Mouse (Mus musculus) gastrocnemius, postnatal 10 days (tissue): ENCODE measurements around the gene Hoxc8. TPM values are rescaled to one million over a fixed set of nuclear protein-coding genes. Genes with fewer than 3 reads are reported as not detected.
A peak's percentile ranks its signal among the peaks of the same experiment; 100 is the strongest.

Experiments used
- DNase-seq: peaks from one replicate; pipeline ENCODE4 v3.0.0; 2021; ENCODE audit warnings: mixed read lengths
- total RNA-seq, 2 experiments: library from RNA; stranded (reverse); gene quantifications; 2 replicates each; pipeline ENCODE4 v1.2.3; 2021

Hoxc8 gene
- total RNA-seq, 2 experiments from 2014 or later, result 1.8 to 2.8 TPM

- DNase-seq, result no peak
These were observed 19.1 kb downstream of the Hoxc8 start for GRCm38 (mm10) chr15:103009265-103010111.

- no peak for DNase-seq
These were observed 19.9 kb downstream of the Hoxc8 start for GRCm38 (mm10) chr15:103010112-103010846.

DNA sequence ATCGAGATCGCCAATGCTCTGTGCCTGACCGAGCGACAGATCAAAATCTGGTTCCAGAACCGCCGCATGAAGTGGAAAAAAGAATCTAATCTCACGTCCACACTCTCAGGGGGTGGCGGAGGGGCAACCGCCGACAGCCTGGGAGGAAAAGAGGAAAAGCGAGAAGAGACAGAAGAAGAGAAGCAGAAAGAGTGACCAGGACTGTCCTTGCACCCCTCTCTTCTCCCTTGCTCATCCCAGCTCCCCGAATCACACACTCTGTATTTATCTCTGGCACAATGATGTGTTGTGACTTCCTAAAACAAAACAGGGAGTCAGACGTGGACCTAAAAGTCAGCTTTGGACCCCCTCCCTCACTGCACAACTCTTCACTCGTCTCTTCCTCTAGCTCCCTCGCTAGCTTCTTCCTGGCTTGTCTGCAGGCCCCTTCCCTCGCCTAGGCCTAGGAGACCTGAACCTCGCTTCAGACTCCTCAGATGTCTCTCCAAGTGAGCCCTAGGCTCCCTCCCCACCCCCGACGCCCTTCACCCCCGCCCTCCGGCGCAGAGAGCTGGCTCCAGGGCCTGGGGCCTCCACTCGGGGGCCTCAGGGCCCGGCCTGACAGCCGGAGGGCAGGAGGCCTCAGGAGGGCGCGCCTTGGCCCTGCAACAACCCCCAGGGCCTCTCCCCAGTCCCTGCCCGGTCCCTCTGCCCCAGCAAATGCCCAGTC, 20.6 kb downstream of the Hoxc8 start:
- DNase-seq, result no peak

- peak; percentile 35 for DNase-seq
These were observed 21.6 kb downstream of the Hoxc8 start for GRCm38 (mm10) chr15:103011928-103012486.

DNA sequence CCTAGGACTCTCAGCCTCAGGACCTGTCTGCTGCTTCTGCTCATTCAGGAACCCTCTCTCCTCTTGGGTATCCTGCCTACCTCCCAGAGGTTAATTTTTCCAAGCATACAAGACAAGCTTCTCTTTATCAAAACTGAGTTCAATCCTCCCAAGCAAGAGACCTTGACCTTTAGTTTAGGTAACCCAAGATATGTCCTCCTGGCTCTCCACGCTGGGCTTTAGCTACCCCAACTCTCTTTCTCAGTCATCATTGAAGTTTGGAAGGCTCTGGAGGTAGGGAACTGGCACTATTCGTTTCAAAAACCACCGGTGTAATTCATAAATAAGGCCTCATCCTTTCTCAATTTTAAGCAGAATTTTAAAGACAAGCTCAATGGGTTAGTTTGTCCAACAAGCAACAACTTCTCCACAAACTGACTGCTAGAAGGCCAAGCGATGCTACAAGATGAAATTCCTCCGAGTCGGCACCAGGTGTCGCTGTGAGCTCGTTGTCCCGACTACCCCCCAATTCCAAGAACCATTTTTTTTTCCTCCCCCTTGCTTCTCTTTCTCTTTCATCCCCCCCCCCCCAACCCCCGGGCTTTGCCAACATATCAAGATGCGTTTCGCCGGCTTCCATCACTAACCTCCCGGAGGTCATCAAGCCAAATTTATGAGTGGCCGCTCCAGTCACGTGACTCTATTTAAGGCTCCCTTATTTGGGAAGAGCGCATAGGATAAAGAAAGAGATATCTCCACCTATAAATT, 23.0 kb downstream of the Hoxc8 start:
- peak; percentile 65 for DNase-seq

DNA sequence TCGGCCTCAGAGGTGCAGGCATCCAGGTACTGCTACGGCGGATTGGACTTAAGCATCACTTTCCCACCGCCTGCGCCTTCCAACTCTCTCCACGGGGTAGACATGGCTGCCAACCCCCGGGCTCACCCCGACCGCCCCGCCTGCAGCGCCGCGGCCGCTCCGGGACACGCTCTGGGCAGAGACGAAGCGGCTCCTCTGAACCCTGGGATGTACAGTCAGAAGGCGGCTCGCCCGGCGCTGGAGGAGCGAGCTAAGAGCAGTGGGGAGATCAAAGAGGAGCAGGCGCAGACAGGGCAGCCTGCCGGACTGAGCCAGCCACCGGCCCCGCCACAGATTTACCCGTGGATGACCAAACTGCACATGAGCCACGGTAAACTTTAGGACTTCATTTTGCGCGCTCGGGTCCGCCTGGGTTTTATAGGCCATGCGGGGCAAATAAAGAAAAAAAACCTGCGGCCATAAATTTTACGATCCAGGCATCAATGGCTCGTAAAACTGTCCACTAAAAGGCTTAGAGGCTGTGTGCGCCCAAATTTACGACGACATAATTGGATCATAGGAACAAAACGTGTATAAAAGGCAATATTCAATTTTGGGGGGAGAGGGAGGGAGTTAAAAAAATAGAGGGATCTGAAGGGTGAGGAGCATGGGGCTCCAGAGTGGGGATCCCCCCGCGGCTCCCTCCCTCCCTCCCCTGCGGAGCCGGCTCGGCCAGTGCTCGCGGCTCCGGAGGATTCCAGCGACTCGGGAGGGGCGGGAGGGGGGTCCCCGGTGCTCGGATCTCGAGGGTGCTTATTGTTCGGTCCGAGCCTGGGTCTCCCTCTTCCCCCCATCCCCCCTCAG, 24.0 kb downstream of the Hoxc8 start:
- peak; percentile 65 for DNase-seq

GRCm38 (mm10) chr15:103015009-103015399, 24.6 kb downstream of the Hoxc8 start:
- DNase-seq, result no peak

- DNase-seq, result no peak
These were observed 25.2 kb downstream of the Hoxc8 start for GRCm38 (mm10) chr15:103015406-103016166.

DNA sequence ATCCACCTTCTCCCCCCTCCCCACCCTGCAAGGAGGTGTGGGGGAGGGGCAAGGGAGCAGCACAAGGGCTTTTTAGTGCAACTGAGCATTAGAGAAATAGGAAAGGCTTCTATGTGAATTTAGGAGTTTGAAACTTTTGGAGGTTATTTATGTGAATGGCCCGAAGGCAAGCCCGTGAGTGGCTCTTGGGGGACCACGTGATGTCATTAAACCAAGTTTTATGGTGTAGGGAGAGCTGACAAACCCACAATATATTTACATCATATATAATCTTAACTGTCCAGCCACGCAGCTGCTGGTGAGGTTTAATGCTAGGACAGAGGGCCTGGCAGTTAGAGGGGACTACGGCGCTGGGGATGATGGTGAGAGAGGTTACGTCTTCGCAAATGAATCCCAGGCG, 28.2 kb downstream of the Hoxc8 start, which contains the start of gene Hoxc4:
TSS of gene Hoxc4 (plus strand) at position 299 of the 400 bp plus-strand sequence.
- no peak for DNase-seq

- DNase-seq, result no peak
These were observed 30.6 kb downstream of the Hoxc8 start for GRCm38 (mm10) chr15:103020899-103021418.

GRCm38 (mm10) chr15:103021544-103021943, 31.1 kb downstream of the Hoxc8 start:
- no peak for DNase-seq

GRCm38 (mm10) chr15:103024131-103024530, 33.7 kb downstream of the Hoxc8 start:
- DNase-seq, result no peak

- DNase-seq, result peak; percentile 56
These were observed 37.1 kb downstream of the Hoxc8 start for GRCm38 (mm10) chr15:103027266-103028235.

- DNase-seq, result no peak
These were observed 38.6 kb downstream of the Hoxc8 start for GRCm38 (mm10) chr15:103028916-103029512.

DNA sequence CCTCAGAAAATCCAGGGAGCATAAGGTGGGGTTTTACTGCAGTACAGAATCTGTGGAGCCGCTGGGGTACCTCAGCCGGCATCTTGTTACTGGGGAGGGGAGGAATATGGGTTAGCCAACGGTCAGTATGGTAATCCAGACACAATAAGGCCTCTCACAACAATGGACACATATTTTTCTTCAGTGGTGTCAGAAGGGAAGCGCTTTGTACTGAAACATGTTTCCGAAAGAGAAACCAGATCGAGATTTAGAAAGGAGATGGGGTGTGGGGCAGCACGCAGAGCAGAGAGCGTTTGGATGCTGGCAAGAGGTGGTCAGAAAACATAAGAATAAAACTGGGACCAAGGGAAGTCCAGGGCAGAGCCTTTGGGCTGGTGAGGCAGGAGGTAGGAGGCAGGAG, 39.7 kb downstream of the Hoxc8 start:
- no peak for DNase-seq

DNA sequence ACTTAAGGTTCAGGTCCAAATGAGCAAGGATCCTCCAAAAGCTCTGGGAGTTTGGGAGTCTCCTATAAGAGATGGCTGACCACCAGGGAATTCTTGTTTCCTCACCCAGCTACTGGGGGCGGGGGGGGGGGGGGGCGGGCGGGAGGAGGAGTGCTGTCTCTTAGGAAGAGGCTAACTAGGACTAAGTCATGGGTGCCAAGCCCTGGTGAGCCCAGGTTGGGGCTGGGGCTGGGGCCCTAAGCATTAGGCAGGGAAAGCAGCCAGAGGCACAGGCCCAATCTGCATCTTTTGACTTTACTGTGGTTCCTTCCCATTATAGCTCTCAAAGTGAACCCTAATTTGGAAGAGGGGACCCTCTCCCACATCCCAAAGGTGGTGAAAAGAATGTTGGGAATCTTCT, 41.8 kb downstream of the Hoxc8 start:
- no peak for DNase-seq

DNA sequence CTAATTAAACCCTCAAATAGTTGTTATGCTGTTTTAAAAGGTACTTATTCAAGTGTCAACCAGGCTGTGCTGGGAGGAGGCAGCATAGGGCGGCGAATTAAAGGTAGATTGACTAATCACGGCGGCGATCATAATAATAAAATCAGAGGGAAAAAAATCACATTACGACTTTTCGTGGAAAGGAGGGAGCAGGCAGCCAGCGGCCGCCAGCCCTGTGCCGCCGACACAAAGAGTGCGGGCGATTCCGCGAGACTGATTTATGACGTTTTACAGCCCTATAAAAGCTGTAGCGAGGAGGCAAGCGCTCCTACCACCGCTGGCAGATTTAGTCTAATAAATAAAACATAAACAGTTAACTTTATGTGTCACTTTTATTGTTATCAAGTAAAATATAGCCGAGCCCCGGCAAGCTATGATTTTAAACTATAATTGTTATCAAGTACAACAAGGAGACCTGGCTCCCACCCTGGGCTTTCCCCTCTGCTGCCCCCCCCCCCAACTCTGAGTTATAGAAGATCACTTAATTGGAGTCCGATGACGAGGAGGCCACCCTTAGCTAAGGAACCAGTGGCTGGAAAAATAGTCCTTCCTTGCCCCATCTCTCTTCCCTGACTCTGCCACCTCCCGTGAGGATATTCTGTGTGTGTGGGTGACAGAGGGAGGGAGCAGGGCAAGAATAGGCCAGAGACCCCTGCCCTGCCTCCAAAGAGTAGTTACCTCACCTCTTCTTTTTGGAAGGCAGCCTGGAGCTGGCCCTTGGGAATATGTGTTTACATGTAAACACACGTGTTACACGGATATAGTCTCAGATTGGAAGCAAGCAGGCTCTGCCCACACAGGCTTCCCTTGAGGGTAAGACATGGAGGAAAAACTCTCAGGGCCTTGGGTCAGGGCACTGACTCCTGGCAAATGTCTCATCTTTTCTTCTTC, 42.5 kb downstream of the Hoxc8 start:
- no peak for DNase-seq
